ENCODE assay signal across 13 mouse cellular contexts in the genomic region with DNA sequence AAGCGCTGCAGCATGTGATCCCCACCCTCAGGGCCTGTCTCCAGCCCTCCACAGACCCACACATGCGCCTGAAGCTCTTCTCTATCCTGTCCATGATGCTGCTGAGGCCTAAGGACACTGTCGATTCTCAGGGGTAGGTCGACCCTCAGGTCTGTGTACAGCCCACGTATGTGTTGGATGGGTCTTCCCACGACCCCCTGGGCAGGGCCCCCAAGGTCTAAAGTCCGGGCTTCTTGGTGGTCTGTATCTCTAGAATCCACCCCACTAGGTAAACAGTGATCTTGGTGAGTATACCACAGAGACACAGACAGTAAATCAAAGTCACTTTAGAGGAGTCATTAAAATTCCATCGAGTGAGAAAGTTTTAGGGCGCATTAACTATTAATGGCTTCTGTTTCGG. TPM values are rescaled to one million over a fixed set of nuclear protein-coding genes. Genes with fewer than 3 reads are reported as not detected.
DNase-seq lines count a peak whose midpoint lies in the region; ATAC-seq and TF ChIP-seq lines count a peak whose summit lies in the region.
"Had no signal": no experiment of that assay in that cellular context is flagged by ENCODE, and none has a peak within 500 bp of the region (broad histone marks: within the 10 kb centered on the region; RNA-seq: fewer than 3 reads in every experiment).

No protein-coding gene starts in this region.

- 16% methylated on average over 10 of the region's 10 CpGs for WGBS in kidney, embryonic 15.5 days
- WGBS in kidney, adult 2 months, result 38% methylated on average over 10 of the region's 10 CpGs
- WGBS in forebrain, postnatal 0 days, result 55% methylated on average over 10 of the region's 10 CpGs
- WGBS in midbrain, embryonic 14.5 days, result 64% methylated on average over 10 of the region's 10 CpGs

- no peak for TF ChIP-seq POLR2A in kidney, adult 2 months (IDR thresholded peaks at IDR 0.05; ENCODE audit: low read depth, low read length)

- peak; percentile 41 for ATAC-seq in kidney, embryonic 15.5 days (replicated peaks; ENCODE audit: low FRiP score)
- no peak for ATAC-seq in forebrain, postnatal 0 days
- ATAC-seq in midbrain, embryonic 14.5 days (ENCODE audit: low FRiP score, low TSS enrichment), result peak; percentile 11; the same call in 1 of the 2 replicates

- peaks cover 21% of the 10 kb centered on the region for H3K4me1 ChIP-seq in kidney, embryonic 15.5 days
- peaks cover 5% of the 10 kb centered on the region; the same call in 1 of the 2 replicates for H3K4me1 ChIP-seq in kidney, adult 2 months (ENCODE audit: control insufficient read depth, insufficient read depth, low read length)
- H3K4me1 ChIP-seq in forebrain, postnatal 0 days (ENCODE audit: insufficient read depth), result no peaks in the 10 kb centered on the region
- 0 out of 2 replicates have a peak, but pooled peaks cover 12% of the 10 kb centered on the region for H3K4me1 ChIP-seq in midbrain, embryonic 14.5 days (ENCODE audit: control insufficient read depth, insufficient read depth, low read length)
- H3K4me1 ChIP-seq: liver, embryonic 15.5 days had no signal

- peak overlapping the region; percentile 18 for H3K9ac ChIP-seq in kidney, embryonic 15.5 days
- no peak overlapping the region for H3K9ac ChIP-seq in forebrain, postnatal 0 days
- 0 out of 2 replicates have a peak overlapping the region, but pooled peaks have one; percentile 9 for H3K9ac ChIP-seq in midbrain, embryonic 14.5 days (replicated peaks; ENCODE audit: low read length)
- H3K9ac ChIP-seq: liver, embryonic 15.5 days had no signal

- no peaks in the 10 kb centered on the region for H3K27me3 ChIP-seq in kidney, embryonic 15.5 days
- no peaks in the 10 kb centered on the region for H3K27me3 ChIP-seq in kidney, adult 2 months (replicated peaks; ENCODE audit: control insufficient read depth, insufficient read depth, low read length)
- H3K27me3 ChIP-seq in forebrain, postnatal 0 days (ENCODE audit: insufficient read depth, low read length), result no peaks in the 10 kb centered on the region
- no peaks in the 10 kb centered on the region for H3K27me3 ChIP-seq in midbrain, embryonic 14.5 days (ENCODE audit: control insufficient read depth, insufficient read depth, low read length)
- H3K27me3 ChIP-seq: liver, embryonic 15.5 days had no signal

- H3K4me3 ChIP-seq in kidney, embryonic 15.5 days (replicated peaks), result no peak overlapping the region
- no peak overlapping the region for H3K4me3 ChIP-seq in kidney, adult 2 months (ENCODE audit: insufficient read depth, low read depth, low read length)
- no peak overlapping the region for H3K4me3 ChIP-seq in forebrain, postnatal 0 days (ENCODE audit: low read depth, low read length)
- H3K4me3 ChIP-seq in midbrain, embryonic 14.5 days (replicated peaks; ENCODE audit: low read depth, low read length), result no peak overlapping the region
- H3K4me3 ChIP-seq: gastrocnemius, adult 2 months; layer of hippocampus, adult 2 months; liver, embryonic 15.5 days had no signal

- H3K27ac ChIP-seq in kidney, embryonic 15.5 days, result peak overlapping the region; percentile 82
- H3K27ac ChIP-seq in kidney, adult 2 months (ENCODE audit: insufficient read depth, low read depth, low read length), result no peak overlapping the region
- H3K27ac ChIP-seq in forebrain, postnatal 0 days (ENCODE audit: low read depth, low read length), result 0 out of 2 replicates have a peak overlapping the region, but pooled peaks have one; percentile 21
- peak overlapping the region; percentile 70 for H3K27ac ChIP-seq in midbrain, embryonic 14.5 days (replicated peaks; ENCODE audit: low read depth, low read length)
- H3K27ac ChIP-seq: gastrocnemius, adult 2 months; layer of hippocampus, adult 2 months; liver, embryonic 15.5 days had no signal

- H3K4me2 ChIP-seq in kidney, embryonic 15.5 days, result no peak overlapping the region
- H3K4me2 ChIP-seq in forebrain, postnatal 0 days (ENCODE audit: low read depth), result no peak overlapping the region
- no peak overlapping the region for H3K4me2 ChIP-seq in midbrain, embryonic 14.5 days (ENCODE audit: low read length)
- H3K4me2 ChIP-seq: liver, embryonic 15.5 days had no signal

- no peak for TF ChIP-seq CTCF in kidney, adult 2 months (conservative IDR thresholded peaks at IDR 0.05; ENCODE audit: insufficient read depth, insufficient read length, low read depth, low read length)
- TF ChIP-seq CTCF in forebrain, postnatal 0 days (IDR thresholded peaks at IDR 0.05; ENCODE audit: low read depth), result no peak

- DNase-seq in kidney, adult 2 months, result no peak
- DNase-seq in embryo, embryonic 9.5 days (ENCODE audit: extremely low spot score), result peak; percentile 27
- no peak for DNase-seq in forebrain, postnatal 0 days
- no peak for DNase-seq in midbrain, embryonic 14.5 days
- DNase-seq in urinary bladder, postnatal 25 days (ENCODE audit: low spot score), result no peak
- no peak for DNase-seq in cerebellum, postnatal 10 days
- no peak for DNase-seq in cerebellum, adult 11 months
- DNase-seq: cerebellum, adult 9-11 months; gastrocnemius, adult 2 months had no signal

- peaks cover 60% of the 10 kb centered on the region for H3K36me3 ChIP-seq in kidney, embryonic 15.5 days
- 0 out of 2 replicates have a peak, but pooled peaks cover 1% of the 10 kb centered on the region for H3K36me3 ChIP-seq in kidney, adult 2 months (ENCODE audit: control insufficient read depth, insufficient read depth, low read length)
- H3K36me3 ChIP-seq in forebrain, postnatal 0 days (ENCODE audit: insufficient read depth), result peaks cover 43% of the 10 kb centered on the region
- peaks cover 75% of the 10 kb centered on the region for H3K36me3 ChIP-seq in midbrain, embryonic 14.5 days (ENCODE audit: control insufficient read depth, insufficient read depth, low read length)

- no peaks in the 10 kb centered on the region for H3K9me3 ChIP-seq in kidney, embryonic 15.5 days (replicated peaks)
- H3K9me3 ChIP-seq in forebrain, postnatal 0 days (ENCODE audit: low read length), result no peaks in the 10 kb centered on the region
- H3K9me3 ChIP-seq in midbrain, embryonic 14.5 days (ENCODE audit: control insufficient read depth, low read length), result no peaks in the 10 kb centered on the region
- H3K9me3 ChIP-seq: liver, embryonic 15.5 days had no signal

RNA-seq across cellular contexts. Expression of a gene that starts 24.1 kb away (rescaled TPM):
- polyA plus RNA-seq in kidney, embryonic 15.5 days (2015; fragmentation: Nextera tagmentation; extraction: Ambion mirVana), result 8.7 and 10.4 TPM in 2 replicates
- 16.3 and 17.5 TPM in 2 replicates for polyA plus RNA-seq in kidney, adult 2 months (2012; rRNA removed)
- total RNA-seq in forebrain, postnatal 0 days (2014; rRNA removed), result 9.4 and 12.5 TPM in 2 replicates
- polyA plus RNA-seq in forebrain, postnatal 0 days (2015; fragmentation: Nextera tagmentation; extraction: Ambion mirVana), result 2.0 and 2.6 TPM in 2 replicates
- 2.9 and 4.0 TPM in 2 replicates for polyA plus RNA-seq in midbrain, embryonic 14.5 days (2014; fragmentation: Nextera tagmentation; extraction: Ambion mirVana)

RNA-seq across cellular contexts. Expression of a gene that starts 24.3 kb away (rescaled TPM):
- polyA plus RNA-seq in kidney, embryonic 15.5 days (2015; fragmentation: Nextera tagmentation; extraction: Ambion mirVana), result 21.2 and 22.7 TPM in 2 replicates
- 6.4 and 7.1 TPM in 2 replicates for polyA plus RNA-seq in kidney, adult 2 months (2012; rRNA removed)
- total RNA-seq in forebrain, postnatal 0 days (2014; rRNA removed), result 253 and 303 TPM in 2 replicates
- 361 and 392 TPM in 2 replicates for polyA plus RNA-seq in forebrain, postnatal 0 days (2015; fragmentation: Nextera tagmentation; extraction: Ambion mirVana)
- 169 and 190 TPM in 2 replicates for polyA plus RNA-seq in midbrain, embryonic 14.5 days (2014; fragmentation: Nextera tagmentation; extraction: Ambion mirVana)
- total RNA-seq: MEL had no signal

RNA-seq across cellular contexts. Expression of a gene that starts 26.3 kb away (rescaled TPM):
- polyA plus RNA-seq in kidney, embryonic 15.5 days (2015; fragmentation: Nextera tagmentation; extraction: Ambion mirVana), result 50.0 and 57.3 TPM in 2 replicates
- 40.0 and 41.0 TPM in 2 replicates for polyA plus RNA-seq in kidney, adult 2 months (2012; rRNA removed)
- 72.6 and 84.8 TPM in 2 replicates for total RNA-seq in forebrain, postnatal 0 days (2014; rRNA removed)
- 22.7 and 34.5 TPM in 2 replicates for polyA plus RNA-seq in forebrain, postnatal 0 days (2015; fragmentation: Nextera tagmentation; extraction: Ambion mirVana)
- polyA plus RNA-seq in midbrain, embryonic 14.5 days (2014; fragmentation: Nextera tagmentation; extraction: Ambion mirVana), result 41.8 and 48.3 TPM in 2 replicates
